ENCODE assay signal across 14 mouse cellular contexts in genomic region chr9:13315393-13315792, GRCm38 (mm10). TPM values are rescaled to one million over a fixed set of nuclear protein-coding genes. Genes with fewer than 3 reads are reported as not detected.
DNase-seq lines count a peak whose midpoint lies in the region; ATAC-seq and TF ChIP-seq lines count a peak whose summit lies in the region.
"Had no signal": no experiment of that assay in that cellular context is flagged by ENCODE, and none has a peak within 500 bp of the region (broad histone marks: within the 10 kb centered on the region; RNA-seq: fewer than 3 reads in every experiment).

No protein-coding gene starts in this region.

- no peak for TF ChIP-seq CTCF in kidney, postnatal 0 days (IDR thresholded peaks at IDR 0.05; ENCODE audit: low read depth)
- TF ChIP-seq CTCF in embryonic fibroblast, embryonic 13.5 days (IDR thresholded peaks at IDR 0.05; ENCODE audit: borderline replicate concordance, insufficient read depth, low read length), result no peak
- no peak for TF ChIP-seq CTCF in lung, postnatal 0 days (IDR thresholded peaks at IDR 0.05)

- H3K4me2 ChIP-seq in kidney, postnatal 0 days (ENCODE audit: low read length), result no peak overlapping the region
- no peak overlapping the region for H3K4me2 ChIP-seq in lung, postnatal 0 days (replicated peaks; ENCODE audit: low read depth, low read length)
- no peak overlapping the region for H3K4me2 ChIP-seq in forebrain, embryonic 14.5 days (ENCODE audit: low read length)
- H3K4me2 ChIP-seq: forebrain, embryonic 15.5 days; liver, embryonic 13.5 days; midbrain, embryonic 15.5 days had no signal

- 44% methylated on average over 5 of the region's 5 CpGs for WGBS in heart, embryonic 10.5 days
- 68% methylated on average over 5 of the region's 5 CpGs for WGBS in kidney, postnatal 0 days
- 43% methylated on average over 5 of the region's 5 CpGs for WGBS in lung, postnatal 0 days
- 85% methylated on average over 5 of the region's 5 CpGs for WGBS in forebrain, embryonic 14.5 days

- peak; percentile 82 for TF ChIP-seq EP300 in lung, postnatal 0 days (IDR thresholded peaks at IDR 0.05)

- H3K4me1 ChIP-seq in heart, embryonic 10.5 days, result peaks cover 57% of the 10 kb centered on the region
- H3K4me1 ChIP-seq in kidney, postnatal 0 days (replicated peaks; ENCODE audit: insufficient read depth, low read length), result no peaks in the 10 kb centered on the region; the same call in 1 of the 2 replicates
- peaks cover 26% of the 10 kb centered on the region for H3K4me1 ChIP-seq in embryonic fibroblast, embryonic 13.5 days (ENCODE audit: control insufficient read depth, insufficient read depth, low read length)
- peaks cover 19% of the 10 kb centered on the region; the same call in 1 of the 2 replicates for H3K4me1 ChIP-seq in lung, postnatal 0 days (ENCODE audit: insufficient read depth, low read depth, low read length)
- no peaks in the 10 kb centered on the region for H3K4me1 ChIP-seq in forebrain, embryonic 14.5 days (ENCODE audit: control insufficient read depth, insufficient read depth, low read length)
- H3K4me1 ChIP-seq: liver, embryonic 13.5 days had no signal

- H3K4me3 ChIP-seq in heart, embryonic 10.5 days, result no peak overlapping the region
- no peak overlapping the region for H3K4me3 ChIP-seq in kidney, postnatal 0 days (replicated peaks; ENCODE audit: low read depth, low read length)
- no peak overlapping the region for H3K4me3 ChIP-seq in embryonic fibroblast, embryonic 13.5 days (ENCODE audit: insufficient read depth, low read length)
- no peak overlapping the region for H3K4me3 ChIP-seq in lung, postnatal 0 days (ENCODE audit: low read depth, low read length)
- H3K4me3 ChIP-seq in forebrain, embryonic 14.5 days (ENCODE audit: low read depth, low read length), result no peak overlapping the region
- H3K4me3 ChIP-seq: forebrain, embryonic 15.5 days; liver, embryonic 13.5 days; midbrain, embryonic 15.5 days had no signal

- H3K27me3 ChIP-seq in heart, embryonic 10.5 days (ENCODE audit: insufficient read depth, poor library complexity, severe bottlenecking), result no peaks in the 10 kb centered on the region
- no peaks in the 10 kb centered on the region for H3K27me3 ChIP-seq in kidney, postnatal 0 days (ENCODE audit: insufficient read depth, low read length)
- no peaks in the 10 kb centered on the region for H3K27me3 ChIP-seq in lung, postnatal 0 days (replicated peaks; ENCODE audit: insufficient read depth, low read length)
- no peaks in the 10 kb centered on the region for H3K27me3 ChIP-seq in forebrain, embryonic 14.5 days (replicated peaks; ENCODE audit: control insufficient read depth, insufficient read depth, low read length)
- H3K27me3 ChIP-seq: forebrain, embryonic 15.5 days; liver, embryonic 13.5 days; midbrain, embryonic 15.5 days had no signal

- no peaks in the 10 kb centered on the region for H3K36me3 ChIP-seq in heart, embryonic 10.5 days
- H3K36me3 ChIP-seq in kidney, postnatal 0 days (ENCODE audit: insufficient read depth, low read length), result no peaks in the 10 kb centered on the region
- H3K36me3 ChIP-seq in lung, postnatal 0 days (ENCODE audit: insufficient read depth, low read length), result no peaks in the 10 kb centered on the region
- H3K36me3 ChIP-seq in forebrain, embryonic 14.5 days (ENCODE audit: control insufficient read depth, insufficient read depth, low read length), result no peaks in the 10 kb centered on the region
- H3K36me3 ChIP-seq: forebrain, embryonic 15.5 days; liver, embryonic 13.5 days; midbrain, embryonic 15.5 days had no signal

- H3K9ac ChIP-seq in kidney, postnatal 0 days (ENCODE audit: low read depth, low read length), result no peak overlapping the region
- H3K9ac ChIP-seq in lung, postnatal 0 days (replicated peaks; ENCODE audit: low read depth), result no peak overlapping the region
- H3K9ac ChIP-seq in forebrain, embryonic 14.5 days (ENCODE audit: low read length), result no peak overlapping the region
- H3K9ac ChIP-seq: forebrain, embryonic 15.5 days; liver, embryonic 13.5 days; midbrain, embryonic 15.5 days had no signal

- no peaks in the 10 kb centered on the region for H3K9me3 ChIP-seq in heart, embryonic 10.5 days
- no peaks in the 10 kb centered on the region for H3K9me3 ChIP-seq in kidney, postnatal 0 days (replicated peaks; ENCODE audit: low read length)
- H3K9me3 ChIP-seq in lung, postnatal 0 days (ENCODE audit: low read length), result no peaks in the 10 kb centered on the region
- H3K9me3 ChIP-seq in forebrain, embryonic 14.5 days (replicated peaks; ENCODE audit: control insufficient read depth, low read length), result no peaks in the 10 kb centered on the region
- H3K9me3 ChIP-seq: forebrain, embryonic 15.5 days; liver, embryonic 13.5 days; midbrain, embryonic 15.5 days had no signal

- peak; percentile 69 for DNase-seq in heart, embryonic 10.5 days (ENCODE audit: low spot score)
- no peak for DNase-seq in heart, postnatal 36 days
- peak; percentile 59 for DNase-seq in kidney, postnatal 0 days (ENCODE audit: low spot score)
- no peak for DNase-seq in kidney, adult 8-10 months
- peak; percentile 55 for DNase-seq in lung, postnatal 0 days (ENCODE audit: low spot score)
- no peak for DNase-seq in forebrain, embryonic 14.5 days (ENCODE audit: low spot score)
- DNase-seq: cerebellum, adult 11 months; kidney, postnatal 25 days; liver, embryonic 13.5 days; thymus, postnatal 36 days had no signal

- intact Hi-C loops in heart, postnatal 36 days (cut with DNase I), result no loop called here

- H3K27ac ChIP-seq in heart, embryonic 10.5 days, result peak overlapping the region; percentile 62
- peak overlapping the region; percentile 57; the same call in 1 of the 2 replicates for H3K27ac ChIP-seq in kidney, postnatal 0 days
- H3K27ac ChIP-seq in embryonic fibroblast, embryonic 13.5 days (ENCODE audit: insufficient read depth, low read length), result peak overlapping the region; percentile 34
- peak overlapping the region; percentile 68 for H3K27ac ChIP-seq in lung, postnatal 0 days (ENCODE audit: low read length)
- no peak overlapping the region for H3K27ac ChIP-seq in forebrain, embryonic 14.5 days (ENCODE audit: low read depth, low read length)
- H3K27ac ChIP-seq: forebrain, embryonic 15.5 days; liver, embryonic 13.5 days; midbrain, embryonic 15.5 days had no signal

- ATAC-seq in kidney, postnatal 0 days (replicated peaks; ENCODE audit: low FRiP score, low read depth), result no peak
- peak; percentile 88 for ATAC-seq in lung, postnatal 0 days
- ATAC-seq in forebrain, embryonic 14.5 days, result no peak
- ATAC-seq: forebrain, embryonic 15.5 days; inflammation-experienced regulatory T-cells, adult 6 months; midbrain, embryonic 15.5 days had no signal

- no peak for TF ChIP-seq POLR2A in embryonic fibroblast, embryonic 13.5 days (IDR thresholded peaks at IDR 0.05; ENCODE audit: low read depth, low read length)

RNA-seq across cellular contexts. Expression of gene Maml2, which starts 17.6 kb away (rescaled TPM):
- polyA plus RNA-seq in heart, embryonic 10.5 days (2016; fragmentation: Nextera tagmentation; extraction: Ambion mirVana), result 7.3 and 9.6 TPM in 2 replicates
- 1 to 10 TPM; 6.0 to 6.2 TPM for total RNA-seq in heart, postnatal 36 days (2021)
- 10.0 and 11.2 TPM in 2 replicates for polyA plus RNA-seq in kidney, postnatal 0 days (2015; fragmentation: Nextera tagmentation; extraction: Ambion mirVana)
- 23.1 and 27.9 TPM in 2 replicates for polyA plus RNA-seq in embryonic fibroblast, embryonic 13.5 days (2011; ENCODE audit: insufficient read length, low read depth, missing spikeins)
- polyA plus RNA-seq in lung, postnatal 0 days (2015; fragmentation: Nextera tagmentation; extraction: Ambion mirVana), result 15.1 and 15.9 TPM in 2 replicates
- 6.3 and 7.2 TPM in 2 replicates for polyA plus RNA-seq in forebrain, embryonic 14.5 days (2014; fragmentation: Nextera tagmentation; extraction: Ambion mirVana)

Comparison
In these comparisons a context has a peak if more than half of its experiments do, and no peak if none do; other contexts are left out.
1. DNase-seq: peak in heart, embryonic 10.5 days (single experiment), kidney, postnatal 0 days (single experiment) and lung, postnatal 0 days (single experiment); none in heart, postnatal 36 days (0 of 2), kidney, adult 8-10 months (0 of 2) and forebrain, embryonic 14.5 days (single experiment).